Mouse (Mus musculus): Measurements from ENCODE around the gene Fbxl4. TPM values are rescaled to one million over a fixed set of nuclear protein-coding genes. Genes with fewer than 3 reads are reported as not detected.

The Fbxl4 gene
- polyA plus RNA-seq, 1 experiment from 2014 or later, result 15.2 TPM

GRCm38 (mm10) chr4:22383528-22384265, 26.4 kb downstream of the Fbxl4 start:
- H3K36me3 ChIP-seq (ENCODE audit: control insufficient read depth, insufficient read depth, low read length), result no peaks in the 10 kb centered on the region
- WGBS, result 83% methylated on average over 1 of the region's 1 CpGs
- no peak overlapping the region for H3K9ac ChIP-seq (ENCODE audit: low read length)
- H3K27me3 ChIP-seq (ENCODE audit: control insufficient read depth, insufficient read depth, low read length), result no peaks in the 10 kb centered on the region
- no peak overlapping the region for H3K27ac ChIP-seq (ENCODE audit: low read length)
- no peak overlapping the region for H3K4me2 ChIP-seq (ENCODE audit: low read depth, low read length)
- no peak for ATAC-seq (ENCODE audit: insufficient read depth, low FRiP score)
- H3K9me3 ChIP-seq (replicated peaks; ENCODE audit: control insufficient read depth, low read length), result no peaks in the 10 kb centered on the region
- H3K4me3 ChIP-seq (replicated peaks; ENCODE audit: low read length), result no peak overlapping the region
- no peaks in the 10 kb centered on the region for H3K4me1 ChIP-seq (ENCODE audit: control insufficient read depth, insufficient read depth, low read length)

GRCm38 (mm10) chr4:22390045-22390444, 32.7 kb downstream of the Fbxl4 start:
- H3K27ac ChIP-seq (ENCODE audit: low read length), result no peak overlapping the region
- no peak overlapping the region for H3K4me3 ChIP-seq (replicated peaks; ENCODE audit: low read length)
- ATAC-seq (ENCODE audit: insufficient read depth, low FRiP score), result no peak
- H3K4me2 ChIP-seq (ENCODE audit: low read depth, low read length), result no peak overlapping the region
- H3K4me1 ChIP-seq (ENCODE audit: control insufficient read depth, insufficient read depth, low read length), result no peaks in the 10 kb centered on the region
- H3K9ac ChIP-seq (ENCODE audit: low read length), result no peak overlapping the region
- WGBS, result 59% methylated on average over 7 of the region's 7 CpGs
- no peaks in the 10 kb centered on the region for H3K27me3 ChIP-seq (ENCODE audit: control insufficient read depth, insufficient read depth, low read length)
- H3K9me3 ChIP-seq (replicated peaks; ENCODE audit: control insufficient read depth, low read length), result no peaks in the 10 kb centered on the region
- no peaks in the 10 kb centered on the region for H3K36me3 ChIP-seq (ENCODE audit: control insufficient read depth, insufficient read depth, low read length)

- Histone ChIP-seq H3K36me3 (ENCODE audit: control insufficient read depth, insufficient read depth, low read length) (no peaks in the 10 kb centered on the region), H3K4me3 (replicated peaks; ENCODE audit: low read length) (no peak overlapping the region), H3K9ac (ENCODE audit: low read length) (no peak overlapping the region), H3K4me2 (ENCODE audit: low read depth, low read length) (no peak overlapping the region), H3K4me1 (ENCODE audit: control insufficient read depth, insufficient read depth, low read length) (no peaks in the 10 kb centered on the region), H3K27me3 (ENCODE audit: control insufficient read depth, insufficient read depth, low read length) (no peaks in the 10 kb centered on the region), H3K9me3 (replicated peaks; ENCODE audit: control insufficient read depth, low read length) (no peaks in the 10 kb centered on the region), H3K27ac (ENCODE audit: low read length) (no peak overlapping the region)
- ATAC-seq (ENCODE audit: insufficient read depth, low FRiP score), result no peak
- 65% methylated on average over 13 of the region's 13 CpGs for WGBS
Observed at GRCm38 (mm10) chr4:22392777-22393473, 35.6 kb downstream of the Fbxl4 start.

GRCm38 (mm10) chr4:22395404-22395803, 38.1 kb downstream of the Fbxl4 start:
- Histone ChIP-seq H3K9me3 (replicated peaks; ENCODE audit: control insufficient read depth, low read length) (no peaks in the 10 kb centered on the region), H3K36me3 (ENCODE audit: control insufficient read depth, insufficient read depth, low read length) (peaks cover 6% of the 10 kb centered on the region; the same call in 1 of the 2 replicates), H3K27ac (ENCODE audit: low read length) (no peak overlapping the region), H3K4me2 (ENCODE audit: low read depth, low read length) (no peak overlapping the region), H3K4me3 (replicated peaks; ENCODE audit: low read length) (no peak overlapping the region), H3K27me3 (ENCODE audit: control insufficient read depth, insufficient read depth, low read length) (no peaks in the 10 kb centered on the region), H3K9ac (ENCODE audit: low read length) (no peak overlapping the region), H3K4me1 (ENCODE audit: control insufficient read depth, insufficient read depth, low read length) (no peaks in the 10 kb centered on the region)
- 75% methylated on average over 2 of the region's 2 CpGs for WGBS
- ATAC-seq (ENCODE audit: insufficient read depth, low FRiP score), result no peak

GRCm38 (mm10) chr4:22396484-22397000, 39.2 kb downstream of the Fbxl4 start:
- Histone ChIP-seq H3K36me3 (ENCODE audit: control insufficient read depth, insufficient read depth, low read length) (peaks cover 6% of the 10 kb centered on the region; the same call in 1 of the 2 replicates), H3K9me3 (replicated peaks; ENCODE audit: control insufficient read depth, low read length) (no peaks in the 10 kb centered on the region), H3K4me1 (ENCODE audit: control insufficient read depth, insufficient read depth, low read length) (no peaks in the 10 kb centered on the region), H3K9ac (ENCODE audit: low read length) (no peak overlapping the region), H3K27me3 (ENCODE audit: control insufficient read depth, insufficient read depth, low read length) (no peaks in the 10 kb centered on the region), H3K4me2 (ENCODE audit: low read depth, low read length) (no peak overlapping the region), H3K27ac (ENCODE audit: low read length) (no peak overlapping the region), H3K4me3 (replicated peaks; ENCODE audit: low read length) (no peak overlapping the region)
- 86% methylated on average over 1 of the region's 1 CpGs for WGBS
- ATAC-seq (ENCODE audit: insufficient read depth, low FRiP score), result no peak

- Histone ChIP-seq H3K27me3 (ENCODE audit: control insufficient read depth, insufficient read depth, low read length) (no peaks in the 10 kb centered on the region), H3K4me1 (ENCODE audit: control insufficient read depth, insufficient read depth, low read length) (no peaks in the 10 kb centered on the region), H3K9ac (ENCODE audit: low read length) (no peak overlapping the region), H3K4me3 (replicated peaks; ENCODE audit: low read length) (no peak overlapping the region), H3K27ac (ENCODE audit: low read length) (no peak overlapping the region), H3K36me3 (ENCODE audit: control insufficient read depth, insufficient read depth, low read length) (peaks cover 6% of the 10 kb centered on the region; the same call in 1 of the 2 replicates), H3K4me2 (ENCODE audit: low read depth, low read length) (no peak overlapping the region), H3K9me3 (replicated peaks; ENCODE audit: control insufficient read depth, low read length) (no peaks in the 10 kb centered on the region)
- WGBS, result 92% methylated on average over 5 of the region's 5 CpGs
- ATAC-seq (ENCODE audit: insufficient read depth, low FRiP score), result no peak
Observed at GRCm38 (mm10) chr4:22397003-22397402, 39.7 kb downstream of the Fbxl4 start.

GRCm38 (mm10) chr4:22402032-22402431, 44.7 kb downstream of the Fbxl4 start:
- H3K9ac ChIP-seq (ENCODE audit: low read length), result no peak overlapping the region
- no peaks in the 10 kb centered on the region for H3K4me1 ChIP-seq (ENCODE audit: control insufficient read depth, insufficient read depth, low read length)
- no peaks in the 10 kb centered on the region for H3K27me3 ChIP-seq (ENCODE audit: control insufficient read depth, insufficient read depth, low read length)
- no peak overlapping the region for H3K4me2 ChIP-seq (ENCODE audit: low read depth, low read length)
- 81% methylated on average over 3 of the region's 3 CpGs for WGBS
- no peaks in the 10 kb centered on the region for H3K9me3 ChIP-seq (replicated peaks; ENCODE audit: control insufficient read depth, low read length)
- no peak for ATAC-seq (ENCODE audit: insufficient read depth, low FRiP score)
- no peak overlapping the region for H3K4me3 ChIP-seq (replicated peaks; ENCODE audit: low read length)
- H3K27ac ChIP-seq (ENCODE audit: low read length), result no peak overlapping the region
- peaks cover 6% of the 10 kb centered on the region; the same call in 1 of the 2 replicates for H3K36me3 ChIP-seq (ENCODE audit: control insufficient read depth, insufficient read depth, low read length)

- H3K9me3 ChIP-seq (replicated peaks; ENCODE audit: control insufficient read depth, low read length), result no peaks in the 10 kb centered on the region
- H3K4me2 ChIP-seq (ENCODE audit: low read depth, low read length), result no peak overlapping the region
- no peak overlapping the region for H3K27ac ChIP-seq (ENCODE audit: low read length)
- ATAC-seq (ENCODE audit: insufficient read depth, low FRiP score), result no peak
- H3K4me3 ChIP-seq (replicated peaks; ENCODE audit: low read length), result no peak overlapping the region
- H3K27me3 ChIP-seq (ENCODE audit: control insufficient read depth, insufficient read depth, low read length), result no peaks in the 10 kb centered on the region
- H3K36me3 ChIP-seq (ENCODE audit: control insufficient read depth, insufficient read depth, low read length), result peaks cover 6% of the 10 kb centered on the region; the same call in 1 of the 2 replicates
- no peak overlapping the region for H3K9ac ChIP-seq (ENCODE audit: low read length)
- no peaks in the 10 kb centered on the region for H3K4me1 ChIP-seq (ENCODE audit: control insufficient read depth, insufficient read depth, low read length)
- WGBS, result 92% methylated on average over 10 of the region's 10 CpGs
Observed at GRCm38 (mm10) chr4:22402930-22403329, 45.6 kb downstream of the Fbxl4 start.

GRCm38 (mm10) chr4:22420627-22421026, 63.3 kb downstream of the Fbxl4 start:
- ATAC-seq (ENCODE audit: insufficient read depth, low FRiP score), result peak; percentile 82; the same call in 1 of the 2 replicates
- 31% methylated on average over 2 of the region's 2 CpGs for WGBS
- Histone ChIP-seq H3K27me3 (ENCODE audit: control insufficient read depth, insufficient read depth, low read length) (no peaks in the 10 kb centered on the region), H3K4me1 (ENCODE audit: control insufficient read depth, insufficient read depth, low read length) (no peaks in the 10 kb centered on the region), H3K4me2 (ENCODE audit: low read depth, low read length) (no peak overlapping the region), H3K9ac (ENCODE audit: low read length) (no peak overlapping the region), H3K4me3 (replicated peaks; ENCODE audit: low read length) (no peak overlapping the region), H3K9me3 (replicated peaks; ENCODE audit: control insufficient read depth, low read length) (no peaks in the 10 kb centered on the region), H3K36me3 (ENCODE audit: control insufficient read depth, insufficient read depth, low read length) (0 out of 2 replicates have a peak, but pooled peaks cover 3% of the 10 kb centered on the region), H3K27ac (ENCODE audit: low read length) (no peak overlapping the region)

All from stomach, embryonic 16.5 days (tissue).